Mouse (Mus musculus) thymus, postnatal 25 days (tissue): ENCODE results near the gene Nucks1.

ENCODE experiments used
- DNase-seq: peaks from one replicate; pipeline ENCODE4 v3.0.0; 2022

The Nucks1 gene

DNA sequence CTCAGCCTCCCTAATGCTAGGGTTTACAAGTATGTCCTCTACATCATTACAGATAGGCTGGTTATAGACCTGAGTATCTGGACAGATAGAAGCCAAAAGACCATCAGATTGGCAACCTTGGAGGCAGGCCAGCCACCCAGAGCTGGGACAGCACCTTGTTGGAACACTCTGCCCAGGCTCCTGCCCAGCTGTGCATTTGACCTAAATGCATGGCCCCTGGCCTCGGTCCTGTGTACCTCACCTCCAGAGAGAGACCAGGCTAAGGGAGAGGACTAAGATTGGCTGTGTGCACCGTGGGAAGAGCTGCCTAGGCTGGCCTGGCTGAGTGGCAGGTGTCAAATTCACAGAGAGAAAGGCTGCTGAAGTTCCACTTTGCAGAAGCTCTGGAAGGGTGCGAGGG, 58.2 kb downstream of the Nucks1 start:
- DNase-seq = no peak

DNA sequence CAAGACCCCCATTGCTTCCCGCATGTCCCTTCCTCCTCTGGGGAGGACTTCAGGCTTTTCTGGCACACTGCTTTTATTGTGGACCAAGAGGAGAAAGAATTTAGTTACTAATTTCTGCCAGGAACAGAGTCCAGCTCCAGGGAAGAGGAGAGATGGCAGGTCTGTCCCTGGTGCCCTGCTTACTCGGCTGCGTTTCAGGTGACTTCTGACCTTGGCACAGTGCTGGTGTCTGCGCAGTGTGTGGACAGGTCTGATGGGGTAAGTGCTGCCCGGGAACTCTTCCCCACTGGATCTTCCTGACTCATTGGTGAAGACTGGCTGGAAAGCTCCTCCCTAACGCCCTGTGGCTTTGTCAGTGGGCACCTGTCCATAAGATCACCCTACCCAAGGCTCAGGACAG, 58.6 kb downstream of the Nucks1 start:
- DNase-seq = no peak

- no peak for DNase-seq
Observed at GRCm38 (mm10) chr1:131969825-131970224, 59.5 kb downstream of the Nucks1 start.

DNA sequence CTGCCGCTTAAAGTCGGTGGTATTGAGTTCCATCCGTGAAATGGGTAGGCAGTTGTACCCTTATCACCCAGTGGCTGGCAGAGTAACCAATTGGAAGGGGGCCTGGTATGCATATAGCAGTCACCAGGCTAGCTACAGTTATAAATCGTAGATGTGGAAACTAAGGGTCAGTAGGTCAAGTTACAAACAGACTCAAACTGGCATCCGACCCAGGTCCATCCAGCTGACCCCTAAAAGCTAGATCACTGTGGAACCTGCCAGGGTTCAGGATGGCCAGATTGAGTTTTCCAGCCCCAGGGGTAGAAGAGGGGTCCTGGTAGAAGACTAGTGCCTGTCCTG, 60.0 kb downstream of the Nucks1 start:
- DNase-seq = no peak

DNA sequence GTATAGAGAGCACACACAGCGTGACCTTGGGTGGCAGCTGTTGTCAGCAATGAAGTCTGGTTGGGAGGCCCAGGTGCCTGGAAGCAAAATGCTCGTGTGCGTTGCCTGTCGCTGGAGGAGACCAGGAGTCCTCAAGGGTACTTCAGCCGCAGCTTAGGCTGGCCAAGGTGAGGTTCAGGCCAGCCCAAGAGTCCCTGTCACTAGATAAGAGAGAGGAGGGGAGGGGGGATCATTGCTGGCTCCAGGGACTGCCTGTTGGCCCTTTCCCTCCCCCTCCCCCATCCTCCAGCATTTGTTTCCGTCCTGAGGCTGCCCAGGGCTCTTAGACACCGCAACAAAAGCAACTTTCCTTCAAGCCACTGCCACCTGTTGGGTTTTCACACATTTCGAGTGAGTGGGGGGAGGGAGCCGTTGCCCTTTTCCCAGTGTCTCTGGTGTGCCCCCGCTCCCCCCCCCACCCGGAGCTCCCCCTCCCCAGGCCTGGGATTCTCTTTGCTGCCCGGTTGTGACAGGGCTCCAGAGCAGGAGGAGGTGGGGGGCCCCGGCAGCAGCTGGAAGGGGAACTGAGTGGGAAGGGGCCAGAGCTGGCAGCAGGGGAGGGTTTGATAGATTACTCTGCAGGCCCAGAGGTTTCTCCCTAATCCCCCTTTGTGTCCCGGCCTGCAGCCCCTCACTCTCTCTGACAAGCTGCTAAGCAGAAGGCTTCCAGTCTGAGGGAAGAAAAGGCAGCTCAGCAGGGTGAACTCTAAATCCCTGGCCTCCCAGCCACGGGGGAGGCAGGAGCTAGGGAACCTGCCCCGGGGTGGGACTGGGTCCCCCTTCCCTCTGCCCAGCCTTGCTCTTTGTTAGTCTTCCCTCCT, 60.6 kb downstream of the Nucks1 start:
- peak; percentile 26 for DNase-seq

GRCm38 (mm10) chr1:131971771-131972497, 61.6 kb downstream of the Nucks1 start:
- DNase-seq = peak; percentile 27

DNA sequence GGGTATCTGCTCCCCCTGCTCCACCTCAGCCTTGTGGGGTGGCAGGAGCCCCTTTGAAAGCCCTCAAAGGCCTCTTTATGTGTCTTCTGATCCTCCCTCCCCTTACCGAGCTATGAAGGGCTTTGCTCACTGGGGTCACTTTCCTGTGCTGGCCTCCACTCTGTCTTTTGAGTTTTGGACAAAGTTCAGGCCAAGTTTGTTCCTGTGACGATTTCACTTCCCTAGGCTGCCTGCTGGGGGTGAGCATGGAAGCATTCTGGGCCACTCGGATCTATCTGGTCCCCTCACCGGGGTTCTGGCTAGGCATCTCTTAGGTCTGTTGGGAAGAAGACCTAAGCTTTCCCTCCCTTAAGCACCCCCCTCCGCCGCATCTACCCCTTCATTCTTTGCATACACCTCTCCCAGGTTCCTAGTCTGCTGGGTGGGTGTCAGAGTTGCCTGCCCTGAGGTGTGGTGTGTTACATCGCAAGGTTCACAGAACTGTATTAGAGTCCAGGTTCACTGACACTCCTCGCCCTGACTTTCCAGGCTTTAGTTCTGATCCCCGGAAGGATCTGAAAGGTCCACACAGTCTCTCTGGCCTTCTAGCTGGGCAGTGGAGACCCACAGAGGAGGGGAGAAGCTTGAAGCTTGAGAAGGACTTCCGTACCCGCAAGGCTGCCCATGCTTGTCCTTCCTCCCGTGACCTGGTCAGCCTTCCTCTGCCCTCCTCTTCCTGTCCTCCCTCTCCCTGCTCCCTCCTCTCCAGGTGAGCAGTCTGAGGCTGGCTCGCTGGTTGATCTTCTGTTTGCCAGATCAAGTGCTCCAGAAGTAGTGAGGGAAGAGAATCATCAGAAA, 62.4 kb downstream of the Nucks1 start:
- no peak for DNase-seq

- DNase-seq = no peak
Observed at GRCm38 (mm10) chr1:131973991-131974390, 63.7 kb downstream of the Nucks1 start.

DNA sequence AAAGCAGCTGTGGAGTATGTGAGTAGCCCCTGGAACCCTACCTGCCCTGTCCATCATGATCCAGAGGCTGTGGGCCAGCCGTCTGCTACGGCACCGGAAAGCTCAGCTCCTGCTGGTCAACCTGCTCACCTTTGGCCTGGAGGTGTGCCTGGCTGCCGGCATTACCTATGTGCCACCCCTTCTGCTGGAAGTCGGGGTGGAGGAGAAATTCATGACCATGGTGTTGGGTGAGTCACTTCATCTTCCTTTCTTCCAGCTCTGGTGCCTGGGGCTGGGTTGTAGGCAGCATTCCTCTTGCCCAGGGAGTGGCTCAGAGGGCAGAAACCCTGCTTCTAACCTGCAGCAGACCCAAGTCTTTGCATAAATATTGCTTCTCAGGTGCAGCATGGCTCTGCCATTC, 66.6 kb downstream of the Nucks1 start:
- DNase-seq = no peak

DNA sequence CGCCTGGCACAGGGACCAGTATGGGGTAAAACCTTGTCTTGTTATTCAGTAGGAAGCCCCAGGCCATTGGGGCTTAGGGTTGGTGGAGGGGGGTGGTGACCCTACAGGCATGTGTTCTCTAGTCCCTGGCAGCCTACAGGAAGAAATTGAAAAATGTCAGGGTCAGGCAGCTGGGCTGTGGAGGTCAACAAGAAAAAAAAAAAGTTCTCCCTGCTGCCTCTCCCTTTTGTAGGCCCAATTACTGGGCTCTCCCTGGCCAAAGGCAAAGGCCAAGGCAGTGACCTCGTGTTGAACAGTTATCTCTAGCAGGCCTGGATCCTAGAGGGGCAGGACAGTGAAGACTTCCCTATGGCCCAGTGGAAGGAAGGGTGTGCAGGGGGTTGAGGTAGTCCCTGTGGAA, 70.1 kb downstream of the Nucks1 start:
- DNase-seq = no peak

- peak; percentile 82 for DNase-seq
Observed at GRCm38 (mm10) chr1:131981378-131982013, 71.2 kb downstream of the Nucks1 start.

DNA sequence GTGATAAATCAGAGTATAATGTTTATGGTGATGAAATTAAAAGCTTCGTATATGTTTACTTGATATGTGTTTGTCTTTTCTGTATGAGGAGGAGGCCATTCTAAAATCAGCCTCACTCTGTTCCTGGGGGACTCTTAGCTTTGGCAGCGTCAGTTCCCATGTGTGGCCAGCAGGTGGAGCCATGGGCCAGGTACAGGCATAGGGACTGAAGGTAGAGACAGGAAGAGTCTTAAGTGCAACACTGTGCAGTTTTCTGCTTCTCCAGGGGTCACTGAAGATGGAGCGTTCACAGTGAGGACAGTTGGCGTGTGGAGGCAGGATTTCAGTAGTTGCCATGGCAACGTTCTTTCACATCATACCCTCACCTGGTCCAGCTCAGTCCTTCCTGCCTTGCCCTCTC, 72.6 kb downstream of the Nucks1 start:
- peak; percentile 87 for DNase-seq

DNA sequence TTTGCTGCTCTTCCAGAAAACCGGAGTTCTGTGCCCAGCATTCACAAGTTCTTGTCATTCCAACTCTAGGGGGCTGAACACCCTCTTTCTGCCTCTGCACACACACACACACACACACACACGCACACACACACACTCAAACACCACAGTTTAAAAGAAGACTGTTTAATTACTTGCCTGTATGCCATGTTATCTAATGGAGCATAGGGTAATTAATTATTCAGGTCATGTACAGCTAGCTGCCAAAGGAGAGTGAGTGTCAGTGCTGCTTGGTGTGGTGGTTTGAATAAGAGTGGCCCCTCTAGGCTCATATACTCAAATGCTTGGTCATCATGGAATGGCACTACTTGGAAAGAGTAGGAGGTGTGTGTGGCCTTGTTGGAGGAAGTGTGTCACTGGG, 73.5 kb downstream of the Nucks1 start:
- DNase-seq = no peak
